Mouse (Mus musculus) adipocyte (in vitro differentiated cells): ENCODE measurements around the gene Hmgb4.

ENCODE experiments used
- DNase-seq: peaks from one replicate; pipeline ENCODE4 v3.0.0-alpha.2; 2016; ENCODE audit warnings: low spot score

The Hmgb4 gene

GRCm38 (mm10) chr4:128260907-128261560 is at the start of gene Hmgb4:
Gene Hmgb4, minus strand, starts transcription at chr4:128260957.
- no peak for DNase-seq

DNA sequence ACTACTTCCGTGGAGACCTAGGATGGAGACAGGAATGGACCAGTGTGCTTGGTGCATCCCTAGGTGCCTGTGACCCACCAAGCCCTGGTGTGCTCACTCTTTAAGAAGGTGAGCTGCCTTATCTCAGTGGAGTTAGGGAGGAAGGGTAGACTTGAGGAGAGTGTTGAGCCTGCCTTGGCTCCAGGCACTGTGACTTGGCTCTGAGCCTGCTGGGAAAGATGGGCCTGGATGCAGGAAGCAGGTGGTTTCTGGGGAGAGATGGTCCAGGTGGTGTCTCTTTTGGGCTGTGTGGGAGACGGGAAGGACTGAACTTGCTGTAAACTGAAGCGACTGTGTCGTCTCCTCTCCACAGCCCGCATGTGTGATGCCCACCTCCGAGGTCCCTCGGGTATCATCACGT is 45.3 kb upstream of the Hmgb4 start:
- DNase-seq = no peak

DNA sequence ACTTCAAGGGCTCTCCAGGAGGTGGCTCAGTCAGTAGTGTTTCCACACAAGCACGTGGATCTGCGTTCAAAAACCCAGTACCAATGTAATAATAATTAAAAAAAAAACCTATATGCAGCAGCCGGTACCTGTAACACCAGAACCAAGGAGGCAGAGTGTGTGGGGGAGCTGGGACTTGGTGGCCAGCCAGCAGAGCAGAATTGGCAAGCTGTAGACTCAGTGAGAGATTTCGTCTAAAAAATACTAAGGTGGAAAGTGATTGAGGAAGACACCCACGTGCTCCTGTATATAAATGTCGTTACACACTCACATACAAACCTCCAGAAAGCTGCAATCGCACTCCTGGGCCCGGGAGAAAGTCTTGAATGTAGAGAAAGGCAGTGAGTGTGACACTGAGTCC is 43.3 kb upstream of the Hmgb4 start:
- DNase-seq = no peak

GRCm38 (mm10) chr4:128288095-128288494 is 27.3 kb upstream of the Hmgb4 start:
- no peak for DNase-seq

DNA sequence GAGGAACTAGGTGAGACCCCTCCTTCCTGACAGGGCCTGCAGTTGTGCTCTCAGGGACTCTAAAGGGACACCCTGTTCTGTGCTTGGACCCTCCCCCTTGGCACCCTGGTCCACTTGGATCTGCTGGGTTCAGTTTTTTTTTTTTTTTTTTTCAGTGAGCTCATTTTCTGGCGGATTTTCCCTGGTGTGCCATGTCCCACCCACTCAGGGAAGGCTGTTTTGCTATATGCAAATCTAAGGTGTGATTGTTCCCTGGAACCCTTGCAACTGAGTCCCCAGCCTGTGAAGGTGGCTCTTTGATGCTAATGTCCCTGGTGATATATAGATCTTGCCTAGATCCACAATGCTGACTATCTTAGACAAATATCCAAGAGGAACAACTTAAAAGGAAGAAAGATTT is 24.3 kb upstream of the Hmgb4 start:
- no peak for DNase-seq

GRCm38 (mm10) chr4:128275586-128275985 is 14.8 kb upstream of the Hmgb4 start:
- no peak for DNase-seq

DNA sequence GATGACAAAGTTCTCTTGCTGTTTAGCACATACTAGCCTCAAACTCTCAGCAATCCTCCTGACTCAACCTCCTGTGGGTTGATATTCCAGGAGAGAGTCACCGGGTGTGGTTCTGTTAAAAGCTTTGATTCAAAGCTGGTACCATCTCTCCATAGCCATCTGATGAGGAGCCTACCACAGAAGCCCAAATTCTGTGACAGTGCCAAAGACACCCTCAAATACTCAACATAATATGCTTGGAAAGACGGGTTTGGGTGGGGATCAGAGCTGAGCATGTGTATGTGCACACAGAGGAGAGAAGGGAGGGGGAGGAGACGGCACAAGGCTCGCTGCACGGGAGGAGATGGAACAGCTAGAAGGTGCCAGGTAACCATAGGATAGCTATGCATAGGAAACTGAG is 14.4 kb upstream of the Hmgb4 start:
- no peak for DNase-seq

- DNase-seq = no peak
These were observed 12.4 kb upstream of the Hmgb4 start for GRCm38 (mm10) chr4:128273146-128273545.

DNA sequence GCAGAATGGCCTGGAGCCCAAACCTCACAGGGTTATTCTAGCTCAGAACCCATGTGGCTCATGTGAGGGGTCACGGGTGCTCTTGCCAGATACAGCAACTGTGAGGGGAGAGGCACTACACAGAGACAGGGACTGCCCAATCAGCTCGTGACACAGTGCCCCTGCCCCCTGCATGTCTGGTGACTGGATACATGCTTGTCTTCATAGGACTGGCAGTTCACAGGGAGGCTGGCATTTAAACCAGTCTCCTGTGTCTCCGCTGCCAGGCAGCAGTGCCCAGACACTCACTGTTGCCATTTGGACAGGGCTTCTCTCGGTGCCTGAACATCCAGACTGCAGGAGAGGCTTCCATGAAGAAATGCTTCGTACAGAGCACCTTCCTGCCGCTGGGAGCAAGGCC is 11.7 kb upstream of the Hmgb4 start:
- no peak for DNase-seq

DNA sequence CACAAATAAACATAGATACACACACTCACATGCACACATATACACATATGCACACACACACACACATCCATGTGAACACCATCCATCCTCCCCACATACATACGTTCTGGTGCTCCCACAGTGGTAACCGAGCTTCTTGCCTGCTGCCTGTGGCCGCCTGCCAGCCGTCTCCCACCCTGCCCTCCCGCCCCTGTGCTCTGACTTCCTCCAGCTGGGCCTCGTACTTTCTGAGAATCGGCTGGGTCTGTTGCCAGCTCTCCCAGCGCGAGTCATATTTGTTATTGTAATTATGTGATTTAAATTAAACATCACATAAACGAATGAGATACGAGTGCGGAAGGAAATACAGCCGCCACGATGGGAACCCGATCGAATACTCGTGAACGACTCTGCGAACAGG is 10.2 kb upstream of the Hmgb4 start:
- DNase-seq = no peak

GRCm38 (mm10) chr4:128270177-128270576 is 9.4 kb upstream of the Hmgb4 start:
- DNase-seq = no peak

DNA sequence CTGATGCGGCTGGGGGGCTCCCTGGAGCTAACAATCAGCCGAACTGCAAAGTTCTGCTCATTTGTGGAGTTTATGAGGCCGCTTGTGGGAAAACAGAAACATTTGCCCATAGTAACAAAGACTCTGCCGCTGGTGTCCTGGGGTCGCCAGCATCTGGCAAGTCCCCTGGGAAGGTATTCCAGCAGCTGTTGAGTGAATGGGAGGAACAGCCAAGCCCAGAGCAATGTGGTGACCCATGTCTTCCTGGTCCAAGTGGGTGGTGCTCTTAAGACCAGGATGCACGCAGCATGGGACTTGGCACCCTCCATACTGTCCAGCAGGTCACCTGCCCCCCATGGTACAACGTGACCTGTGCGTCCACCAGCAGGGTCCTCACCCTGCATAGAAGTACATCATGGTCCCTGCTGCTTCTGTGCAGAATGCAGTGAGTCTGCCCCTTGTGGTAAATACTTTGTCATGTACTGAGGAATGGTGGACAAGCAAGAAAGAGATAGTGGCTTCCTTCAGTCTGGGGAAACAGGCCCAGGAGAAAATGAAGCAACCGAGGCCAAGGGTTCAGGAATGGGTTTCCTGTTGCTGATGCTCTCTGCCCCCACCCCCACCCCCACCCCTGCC is 8.6 kb upstream of the Hmgb4 start:
- no peak for DNase-seq

DNA sequence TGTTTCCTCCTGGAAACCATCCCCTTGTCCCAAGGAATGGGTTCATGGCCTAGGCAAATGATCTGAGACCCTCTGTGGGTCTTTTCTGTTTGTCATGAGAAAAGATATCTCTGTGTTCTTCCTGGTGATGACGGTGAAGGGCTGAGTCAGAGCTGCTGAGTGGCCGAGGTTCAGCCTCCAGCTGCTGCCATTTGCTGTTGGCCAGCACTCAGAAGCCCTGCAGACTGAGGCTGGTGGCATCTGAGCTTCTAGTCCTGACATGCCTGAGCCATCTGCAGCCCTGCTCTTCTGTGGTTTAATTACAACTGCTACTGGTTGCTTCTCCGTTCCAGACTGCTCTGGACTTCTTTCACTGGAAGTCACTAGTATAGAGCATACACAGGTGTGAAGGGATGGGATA is 4.6 kb upstream of the Hmgb4 start:
- DNase-seq = no peak

DNA sequence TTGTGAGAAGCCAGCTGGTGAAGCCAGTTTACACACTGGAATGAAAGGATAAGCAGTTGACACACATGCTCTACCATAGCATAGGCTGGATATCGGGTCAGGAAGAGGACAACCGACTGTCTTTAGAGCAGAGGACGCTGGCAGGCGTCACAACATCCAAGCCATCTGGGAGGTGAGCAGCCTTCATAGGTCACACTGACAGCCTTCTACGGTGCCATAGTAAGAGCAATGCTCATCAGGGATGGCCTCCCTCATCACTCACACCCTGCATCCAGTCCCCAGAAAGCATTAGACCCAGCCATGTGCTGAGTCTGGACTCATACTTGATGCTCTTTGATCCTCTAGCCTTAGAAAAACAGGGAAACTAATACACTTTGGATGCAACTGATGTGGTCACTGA is 3.7 kb upstream of the Hmgb4 start:
- DNase-seq = no peak

DNA sequence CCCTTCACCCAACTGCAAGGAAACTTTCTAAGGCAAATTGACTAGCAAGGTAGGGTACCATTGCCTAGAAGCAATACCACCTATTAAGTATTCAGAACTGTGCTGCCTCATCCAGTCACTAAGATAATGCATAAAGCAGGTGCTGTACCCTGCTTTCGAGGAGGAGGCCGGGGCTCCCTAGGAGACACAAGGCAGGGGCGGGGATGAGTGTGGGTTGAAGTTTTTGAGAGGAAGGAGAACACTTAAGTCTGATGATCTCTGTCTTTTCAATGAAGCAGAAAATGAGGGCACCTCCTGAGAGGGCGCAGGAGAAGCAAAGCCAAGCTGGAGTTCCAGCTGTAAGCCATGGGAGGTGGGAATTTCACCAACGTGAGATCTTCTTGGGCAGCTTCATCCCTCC is 1.5 kb downstream of the Hmgb4 start:
- DNase-seq = no peak

DNA sequence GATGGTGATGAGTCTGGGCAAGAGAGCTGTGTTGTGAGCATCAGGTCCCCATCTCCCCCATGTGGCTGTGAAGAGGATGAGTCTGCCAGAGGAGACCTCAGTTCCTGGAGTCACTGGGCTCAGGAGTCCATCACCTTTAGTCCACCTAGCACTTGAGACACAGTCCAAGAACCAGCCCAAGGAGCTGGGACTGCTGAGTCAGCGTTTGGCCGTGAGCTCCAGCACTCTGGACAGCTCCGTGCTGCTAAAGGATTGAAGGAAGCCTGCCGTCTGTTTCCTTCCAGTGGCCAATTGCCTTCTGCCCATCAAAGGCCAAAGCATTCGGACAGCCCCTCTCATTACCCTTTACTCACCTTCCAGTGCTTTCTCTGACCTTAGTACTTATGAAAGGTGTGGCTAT is 12.1 kb downstream of the Hmgb4 start:
- DNase-seq = no peak

DNA sequence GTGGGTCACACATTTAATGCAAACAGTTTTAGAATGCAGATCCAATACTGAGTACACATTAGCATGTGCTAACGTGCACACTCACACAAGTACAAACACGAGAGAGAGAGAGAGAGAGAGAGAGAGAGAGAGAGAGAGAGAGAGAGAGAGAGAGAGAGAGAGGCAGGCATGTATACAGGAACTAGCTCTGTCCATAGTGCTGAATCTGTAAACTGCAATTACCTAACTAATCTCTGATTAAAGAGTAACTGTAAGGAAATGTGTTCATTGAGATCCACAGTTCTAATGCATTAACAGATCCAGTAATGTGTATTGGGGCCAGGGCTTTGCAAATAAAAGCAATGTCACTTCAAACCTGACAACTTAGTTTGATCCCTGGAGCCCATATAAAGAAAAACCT is 15.6 kb downstream of the Hmgb4 start:
- no peak for DNase-seq

DNA sequence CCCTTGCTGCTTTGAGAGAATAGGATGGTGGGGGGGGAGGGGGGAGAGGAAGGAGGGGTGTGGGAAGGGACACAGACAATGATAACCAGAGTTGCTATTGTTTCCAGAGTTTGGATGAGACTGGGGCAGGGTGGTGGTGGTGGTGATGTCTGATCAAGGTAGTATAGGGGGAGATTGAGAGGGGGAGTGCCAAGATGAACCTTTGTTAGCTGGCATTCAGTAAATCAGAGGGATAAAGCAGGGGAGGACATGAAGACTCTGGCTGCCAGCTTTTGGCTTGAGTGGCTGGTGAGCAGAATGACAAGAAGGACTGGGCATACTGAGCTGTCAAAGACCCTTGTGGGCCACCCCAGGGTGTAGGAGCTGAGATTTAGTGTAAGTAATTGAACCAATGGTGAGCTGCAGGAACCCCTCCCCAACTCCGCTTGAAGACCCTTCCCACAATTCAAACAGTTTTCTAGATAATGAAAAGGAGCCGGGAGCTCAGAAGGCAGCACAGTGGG is 18.9 kb downstream of the Hmgb4 start:
- no peak for DNase-seq

- no peak for DNase-seq
These were observed 19.5 kb downstream of the Hmgb4 start for GRCm38 (mm10) chr4:128241075-128241853.

- DNase-seq = no peak
These were observed 21.6 kb downstream of the Hmgb4 start for GRCm38 (mm10) chr4:128239113-128239512.

DNA sequence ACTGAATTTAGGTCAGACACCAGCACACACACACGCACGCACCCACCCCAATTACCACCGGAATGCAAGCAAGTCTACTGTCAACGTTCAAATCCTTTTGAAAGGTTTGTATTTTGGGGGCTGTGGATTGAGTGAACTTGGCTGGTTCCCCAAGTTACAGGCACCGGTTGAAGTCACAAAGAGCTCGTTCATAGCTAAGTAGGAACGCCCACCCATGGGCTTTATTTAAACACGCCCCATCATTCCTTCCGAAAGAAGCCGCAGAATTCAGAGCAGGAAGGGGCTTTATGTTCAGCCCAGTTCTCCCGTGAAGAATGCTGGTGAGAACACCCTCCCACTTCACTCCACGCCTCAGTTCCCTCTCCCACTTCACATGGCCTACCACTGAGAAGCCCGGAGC is 27.3 kb downstream of the Hmgb4 start:
- no peak for DNase-seq

- no peak for DNase-seq
These were observed 33.1 kb downstream of the Hmgb4 start for GRCm38 (mm10) chr4:128227377-128228316.
